Mouse (Mus musculus) heart, embryonic 11.5 days (tissue): ENCODE results near the gene Cyp11a1. TPM values are rescaled to one million over a fixed set of nuclear protein-coding genes. Genes with fewer than 3 reads are reported as not detected.

Source experiments
- ATAC-seq: fragments of 200-750 bp; cut with Nextera tagmentation; replicated peaks from 2 replicates; pipeline ENCODE4 v1.8.0; 2017; ENCODE audit warnings: moderate library complexity; ENCODE audit not compliant: insufficient number of reproducible peaks, low FRiP score, low TSS enrichment
- H3K27ac ChIP-seq: fragments of 300-500 bp; sonication (generic); 2 replicates; pipeline ENCODE4 v1.5.1; 2014; ENCODE audit warnings: mild to moderate bottlenecking, low read depth, low read length
- H3K27me3 ChIP-seq: fragments of 300-500 bp; sonication (generic); 2 replicates; pipeline ENCODE4 v1.6.1; 2014; ENCODE audit warnings: mild to moderate bottlenecking, low read length, mixed read lengths; ENCODE audit not compliant: control insufficient read depth, insufficient read depth
- H3K36me3 ChIP-seq: fragments of 300-500 bp; sonication (generic); 2 replicates; pipeline ENCODE4 v1.6.1; 2014; ENCODE audit warnings: mild to moderate bottlenecking, low read length, moderate library complexity, mixed read lengths; ENCODE audit not compliant: control insufficient read depth, insufficient read depth
- H3K4me1 ChIP-seq: fragments of 300-500 bp; sonication (generic); 2 replicates; pipeline ENCODE4 v1.6.1; 2014; ENCODE audit warnings: low read length; ENCODE audit not compliant: control insufficient read depth, insufficient read depth
- H3K4me2 ChIP-seq: fragments of 300-500 bp; sonication (generic); 2 replicates; pipeline ENCODE4 v1.6.1; 2014; ENCODE audit warnings: mild to moderate bottlenecking, moderate library complexity
- H3K4me3 ChIP-seq: fragments of 300-500 bp; sonication (generic); 2 replicates; pipeline ENCODE4 v1.5.1; 2014; ENCODE audit warnings: low read depth, low read length
- H3K9ac ChIP-seq: fragments of 300-500 bp; sonication (generic); 2 replicates; pipeline ENCODE4 v1.6.1; 2014; ENCODE audit warnings: mild to moderate bottlenecking, low read depth, low read length, moderate library complexity
- H3K9me3 ChIP-seq: fragments of 300-500 bp; sonication (generic); replicated peaks from 2 replicates; pipeline ENCODE4 v1.6.1; 2016; ENCODE audit warnings: low read length; ENCODE audit not compliant: control insufficient read depth
- WGBS: fragments of 180-500 bp; shearing (Covaris S2); extraction: QIAGEN DNeasy Blood & Tissue Kit; methylation state at CpG from one replicate; pipeline ENCODE4 v1.1.7; 2014; ENCODE audit not compliant: insufficient replicate concordance; 5-methylcytosine and 5-hydroxymethylcytosine counted together
- polyA plus RNA-seq: library from polyadenylated mRNA; unstranded; fragments of >200 nt; fragmentation: Nextera tagmentation; extraction: Ambion mirVana; gene quantifications from 2 replicates; pipeline ENCODE4 v1.2.1, GENCODE M21; 2014

The Cyp11a1 gene
- polyA plus RNA-seq, 1 experiment from 2014 or later = not detected

DNA sequence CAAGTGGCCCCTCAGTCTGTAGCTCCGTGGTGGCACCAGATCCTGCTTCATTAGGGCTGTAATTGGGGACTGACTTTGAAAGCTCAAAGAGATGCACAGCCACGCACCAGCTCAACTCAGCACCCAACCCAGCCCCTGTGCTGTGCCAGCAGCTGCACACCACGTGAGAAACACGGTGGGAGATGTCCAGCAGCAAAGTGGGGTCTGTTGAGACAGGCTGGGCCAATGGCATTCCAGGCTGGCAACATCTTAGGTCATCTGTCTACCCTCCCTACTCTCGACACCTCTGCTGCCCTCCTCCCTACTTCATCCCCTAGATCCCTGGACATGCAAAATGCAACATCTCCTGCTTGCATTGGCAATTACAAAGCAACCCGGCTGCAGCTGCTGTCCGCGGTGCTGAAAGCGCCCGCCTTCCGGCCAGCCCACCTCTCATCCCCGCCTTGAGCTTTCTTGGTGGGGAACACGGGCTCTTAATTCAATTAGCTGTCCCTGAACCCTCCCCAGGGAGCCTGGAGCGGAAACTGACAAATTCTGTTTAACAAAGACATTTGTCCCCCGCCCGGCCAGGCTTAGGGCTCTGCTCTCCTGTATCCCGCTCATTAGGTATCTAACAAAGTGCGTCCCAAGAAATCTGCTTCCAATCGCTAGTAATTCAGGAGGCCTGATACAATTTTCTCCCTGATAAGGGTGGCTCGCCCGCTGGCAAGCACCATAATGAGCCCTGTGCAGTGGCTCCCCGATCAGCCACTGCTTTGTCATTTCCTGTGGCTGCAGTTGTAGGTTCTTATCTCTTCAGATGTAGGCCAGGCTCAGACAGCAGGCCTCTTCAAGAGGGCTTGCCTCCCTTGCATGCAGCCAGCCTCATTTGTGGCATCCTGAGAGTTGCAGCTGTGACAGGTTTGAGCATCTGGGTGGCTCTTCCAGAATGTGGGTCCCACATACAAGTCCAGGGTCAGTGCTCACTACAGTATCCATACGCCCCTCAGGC, 54.8 kb downstream of the Cyp11a1 start:
- 4% methylated on average over 23 of the region's 23 CpGs for WGBS
- Histone ChIP-seq H3K4me2 (no peak overlapping the region), H3K4me3 (no peak overlapping the region), H3K27ac (no peak overlapping the region), H3K9me3 (no peaks in the 10 kb centered on the region), H3K36me3 (no peaks in the 10 kb centered on the region), H3K9ac (no peak overlapping the region), H3K27me3 (peaks cover 27% of the 10 kb centered on the region), H3K4me1 (peaks cover 33% of the 10 kb centered on the region)
- no peak for ATAC-seq

DNA sequence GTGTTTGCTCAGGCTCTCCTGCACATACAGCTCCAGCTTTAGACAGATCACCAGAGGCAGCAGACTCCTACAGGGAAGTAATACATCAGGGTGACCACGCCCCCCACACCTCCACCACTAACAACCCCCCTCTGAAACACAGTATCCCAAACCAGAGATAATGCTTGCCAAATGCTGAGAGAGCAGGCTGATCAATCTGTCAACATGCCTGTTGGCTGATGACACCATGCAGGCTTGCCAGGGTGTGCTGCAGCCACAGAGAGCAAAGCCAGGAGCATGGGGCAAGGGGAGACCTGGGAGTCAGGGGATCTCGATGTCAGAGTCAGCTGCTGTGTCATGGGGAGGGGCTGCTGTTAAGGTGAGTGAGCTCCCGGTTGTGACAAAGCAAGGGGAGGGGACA, 57.3 kb downstream of the Cyp11a1 start, which contains the start of gene Stra6:
TSS of gene Stra6 (plus strand) at position 258 of the 400 bp plus-strand sequence.
- Histone ChIP-seq H3K27ac (no peak within 1 kb of the TSS), H3K9me3 (no peaks in the 10 kb centered on the region), H3K4me2 (peak within 1 kb of the TSS; percentile 17), H3K27me3 (peaks cover 18% of the 10 kb centered on the region), H3K36me3 (no peaks in the 10 kb centered on the region), H3K4me1 (peaks cover 36% of the 10 kb centered on the region), H3K4me3 (no peak within 1 kb of the TSS), H3K9ac (no peak within 1 kb of the TSS)
- no peak for ATAC-seq
- WGBS = 4% methylated on average over 3 of the region's 3 CpGs

DNA sequence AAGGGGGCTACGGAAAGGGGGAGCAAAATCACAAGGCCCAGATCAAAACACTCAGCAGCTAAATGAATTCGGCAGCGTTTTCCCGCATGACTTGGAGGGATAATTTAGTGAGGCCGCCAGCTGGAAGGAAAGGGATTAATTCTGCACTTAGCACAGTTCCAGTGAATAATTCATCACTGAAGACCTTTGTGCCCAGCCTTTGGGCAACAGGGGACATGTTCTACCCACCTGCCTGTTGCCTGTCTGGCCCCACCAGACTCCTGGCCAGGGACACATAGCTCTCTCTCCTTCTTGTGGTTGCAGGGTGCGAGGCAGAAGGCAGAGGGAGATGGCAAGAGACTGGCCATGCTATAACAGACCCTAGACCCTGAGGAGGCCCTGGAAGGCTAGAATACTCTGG, 59.3 kb downstream of the Cyp11a1 start:
- ATAC-seq = no peak
- H3K4me1 ChIP-seq = peaks cover 34% of the 10 kb centered on the region
- H3K4me3 ChIP-seq = no peak overlapping the region
- no peaks in the 10 kb centered on the region for H3K9me3 ChIP-seq
- no peak overlapping the region for H3K4me2 ChIP-seq
- H3K9ac ChIP-seq = no peak overlapping the region
- 68% methylated on average over 6 of the region's 6 CpGs for WGBS
- peaks cover 15% of the 10 kb centered on the region for H3K27me3 ChIP-seq
- no peaks in the 10 kb centered on the region for H3K36me3 ChIP-seq
- H3K27ac ChIP-seq = no peak overlapping the region

DNA sequence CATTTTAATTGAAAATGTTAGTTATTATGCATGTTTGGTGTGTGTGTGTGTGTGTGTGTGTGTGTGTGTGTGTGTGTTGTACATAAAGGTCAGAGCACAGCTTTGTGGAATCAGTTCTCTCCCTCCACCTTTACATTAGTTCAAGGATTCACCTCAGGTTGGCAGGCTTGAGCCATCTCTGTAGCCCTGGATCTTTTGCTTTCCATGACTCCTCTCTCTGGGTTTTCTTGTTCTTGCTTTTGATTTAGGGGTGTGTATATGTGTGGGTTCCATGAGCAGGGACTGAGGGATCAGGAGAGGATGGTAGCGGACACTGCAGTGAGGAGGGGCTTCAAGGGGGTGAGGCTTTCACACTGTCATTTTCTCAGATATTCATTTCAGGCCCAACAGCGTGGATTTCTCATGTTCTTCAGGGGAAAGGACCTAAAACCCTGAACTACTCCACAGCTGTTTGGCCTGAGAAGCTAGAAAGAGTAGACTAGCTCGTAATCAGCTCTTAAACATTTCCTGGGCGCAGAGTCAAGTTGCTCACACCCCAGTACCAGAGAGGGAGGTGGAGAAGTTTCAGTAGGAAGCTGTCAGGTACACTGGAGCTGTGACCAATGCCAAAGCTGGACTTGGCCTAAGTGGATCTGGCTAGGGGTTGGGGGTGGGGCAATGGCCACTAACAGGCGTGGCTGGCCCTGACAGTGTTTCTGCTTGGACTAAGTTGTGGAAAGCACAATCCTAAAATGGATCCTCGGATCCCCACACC, 59.9 kb downstream of the Cyp11a1 start:
- Histone ChIP-seq H3K4me3 (no peak overlapping the region), H3K36me3 (no peaks in the 10 kb centered on the region), H3K9ac (no peak overlapping the region), H3K4me2 (no peak overlapping the region), H3K27me3 (peaks cover 16% of the 10 kb centered on the region), H3K4me1 (peaks cover 29% of the 10 kb centered on the region), H3K9me3 (no peaks in the 10 kb centered on the region), H3K27ac (no peak overlapping the region)
- ATAC-seq = no peak
- 69% methylated on average over 6 of the region's 6 CpGs for WGBS

DNA sequence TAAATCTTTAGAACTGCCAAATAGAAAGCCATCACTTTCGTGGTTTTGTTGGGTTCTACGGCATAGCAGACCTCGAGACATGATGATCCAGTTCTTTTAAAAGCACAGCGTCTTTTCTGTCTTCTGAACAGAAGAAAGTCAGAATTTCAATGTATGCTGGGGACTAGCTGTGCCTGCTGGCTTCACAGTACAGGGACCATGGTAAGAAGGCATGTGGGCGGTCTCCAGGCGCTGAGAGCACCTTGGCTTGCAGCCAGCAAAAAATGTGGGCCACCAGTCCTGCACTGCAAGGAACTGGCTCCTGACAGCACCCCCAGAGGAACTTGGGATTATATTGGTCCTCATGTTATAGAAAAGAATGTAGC, 60.5 kb downstream of the Cyp11a1 start:
- H3K36me3 ChIP-seq = no peaks in the 10 kb centered on the region
- H3K4me3 ChIP-seq = no peak overlapping the region
- WGBS = 61% methylated on average over 6 of the region's 6 CpGs
- peaks cover 18% of the 10 kb centered on the region for H3K27me3 ChIP-seq
- H3K4me1 ChIP-seq = peaks cover 23% of the 10 kb centered on the region
- no peak overlapping the region for H3K27ac ChIP-seq
- H3K9me3 ChIP-seq = no peaks in the 10 kb centered on the region
- ATAC-seq = no peak
- H3K9ac ChIP-seq = no peak overlapping the region
- H3K4me2 ChIP-seq = no peak overlapping the region

DNA sequence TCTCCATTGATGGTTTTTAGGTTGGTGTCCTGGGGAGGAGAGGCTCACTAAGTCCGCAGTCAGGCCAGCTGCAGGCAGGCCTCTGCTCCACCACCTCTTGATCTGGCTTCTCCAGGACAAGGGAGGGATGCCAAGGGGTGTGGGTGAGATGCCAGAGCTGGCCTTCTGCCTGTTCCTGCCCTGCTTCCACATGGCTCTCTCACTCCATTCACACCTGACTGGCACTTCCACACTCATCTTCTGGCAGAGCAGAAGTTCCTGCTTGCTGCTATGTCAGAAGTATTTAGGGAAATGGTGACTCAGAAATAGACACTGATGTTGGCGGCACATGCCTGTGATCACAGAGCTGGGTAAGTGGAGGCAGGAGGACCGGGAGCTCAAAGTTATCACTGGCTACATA, 61.3 kb downstream of the Cyp11a1 start:
- H3K27ac ChIP-seq = no peak overlapping the region
- peaks cover 17% of the 10 kb centered on the region for H3K4me1 ChIP-seq
- H3K27me3 ChIP-seq = peaks cover 18% of the 10 kb centered on the region
- WGBS = 68% methylated on average over 3 of the region's 3 CpGs
- H3K9me3 ChIP-seq = no peaks in the 10 kb centered on the region
- H3K4me3 ChIP-seq = no peak overlapping the region
- H3K4me2 ChIP-seq = no peak overlapping the region
- no peak overlapping the region for H3K9ac ChIP-seq
- H3K36me3 ChIP-seq = no peaks in the 10 kb centered on the region
- ATAC-seq = no peak

DNA sequence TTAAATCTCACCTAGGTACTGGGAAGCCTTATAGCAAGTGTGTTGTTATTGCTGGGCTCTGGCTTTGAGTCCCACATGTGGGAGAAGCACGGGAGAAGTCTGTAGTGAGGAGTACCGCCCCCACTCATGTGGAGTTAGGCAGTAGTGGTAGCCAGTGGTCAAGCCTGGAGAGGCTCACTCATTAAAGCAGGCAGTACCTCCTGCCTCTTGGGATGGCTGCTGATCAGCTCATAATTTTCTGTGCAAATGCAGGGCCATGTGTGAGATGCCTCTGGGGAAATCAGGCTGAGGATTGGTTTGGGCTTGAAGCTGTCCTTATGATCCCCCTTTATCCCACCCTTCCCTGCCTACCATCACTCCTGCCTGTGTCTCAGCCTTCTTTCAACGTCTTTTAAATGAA, 68.3 kb downstream of the Cyp11a1 start:
- Histone ChIP-seq H3K9ac (no peak overlapping the region), H3K9me3 (no peaks in the 10 kb centered on the region), H3K27me3 (peaks cover 17% of the 10 kb centered on the region; the same call in 1 of the 2 replicates), H3K4me2 (no peak overlapping the region), H3K27ac (no peak overlapping the region), H3K4me1 (no peaks in the 10 kb centered on the region), H3K4me3 (no peak overlapping the region), H3K36me3 (no peaks in the 10 kb centered on the region)
- ATAC-seq = no peak
- WGBS = 30% methylated on average over 3 of the region's 3 CpGs
